Mouse (Mus musculus) heart, postnatal 10 days (tissue): ENCODE results near the gene Skor1. TPM values are rescaled to one million over a fixed set of nuclear protein-coding genes. Genes with fewer than 3 reads are reported as not detected.
A peak's percentile ranks its signal among the peaks of the same experiment; 100 is the strongest.

ENCODE experiments used
- DNase-seq, 2 experiments: peaks; one replicate each; pipeline ENCODE4 v3.0.0; 2021
- intact Hi-C: fragments of 180-260 bp; cut with DNase I; formaldehyde crosslinking; loops from one replicate; pipeline ENCODE4 v1.15.1; 2025
- total RNA-seq, 2 experiments: library from RNA; stranded (reverse); gene quantifications; 2 replicates each; pipeline ENCODE4 v1.2.3; 2021

The Skor1 gene
- total RNA-seq, 2 experiments from 2014 or later: 0.07 to 0.22 TPM

GRCm38 (mm10) chr9:63098887-63099286, 49.9 kb downstream of the Skor1 start:
- no peak for DNase-seq
- intact Hi-C loops: no loop called here

DNA sequence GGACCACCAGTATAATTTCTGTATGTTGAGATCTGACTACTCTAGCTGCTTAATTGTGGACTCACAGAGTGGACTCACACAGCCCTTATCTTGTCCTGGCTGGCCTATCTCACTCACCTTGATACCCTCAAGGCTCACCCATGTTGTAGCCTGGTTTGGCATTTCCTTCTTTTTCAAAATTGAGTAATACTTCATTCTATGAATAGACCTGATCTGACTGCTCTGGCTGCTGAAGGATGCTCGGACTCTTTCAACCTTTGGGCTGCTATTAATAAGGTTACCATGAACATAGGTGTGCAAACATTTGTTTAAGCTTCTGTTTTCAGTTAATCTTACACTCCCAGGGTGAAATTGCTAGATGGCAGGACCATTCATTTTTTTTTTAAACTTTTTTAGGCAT, 51.6 kb downstream of the Skor1 start:
- DNase-seq: no peak
- intact Hi-C loops: no loop called here

- no peak for DNase-seq
- intact Hi-C loops: no loop called here
Observed at GRCm38 (mm10) chr9:63094030-63094429, 54.7 kb downstream of the Skor1 start.

DNA sequence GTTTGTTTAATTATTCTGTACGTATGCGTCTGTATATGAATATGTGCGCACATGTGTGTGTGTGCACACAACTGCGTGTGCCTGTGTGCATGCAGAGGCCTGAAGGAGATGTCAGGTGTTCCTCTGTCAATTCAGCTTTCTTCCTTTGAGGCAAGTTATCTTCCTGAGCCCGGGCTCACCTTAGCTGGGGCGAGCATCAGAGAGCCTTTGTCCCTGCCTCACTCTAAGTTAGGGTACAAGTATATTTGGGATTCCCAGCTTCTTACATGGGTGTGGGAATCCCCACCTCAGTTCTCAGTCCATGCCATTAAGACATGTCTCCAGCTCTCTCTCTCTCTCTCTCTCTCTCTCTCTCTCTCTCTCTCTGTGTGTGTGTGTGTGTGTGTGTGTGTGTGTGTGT, 56.2 kb downstream of the Skor1 start:
- DNase-seq: no peak
- intact Hi-C loops: loop anchor here (2.0 kb wide), 1 partner anchor 32 kb away; no protein-coding TSS in a partner anchor

- DNase-seq: peak; percentile 79 to 82
- intact Hi-C loops: loop anchor here (2.0 kb wide), 1 partner anchor 33 kb away; no protein-coding TSS in a partner anchor
Observed at GRCm38 (mm10) chr9:63091971-63092528, 56.7 kb downstream of the Skor1 start.

DNA sequence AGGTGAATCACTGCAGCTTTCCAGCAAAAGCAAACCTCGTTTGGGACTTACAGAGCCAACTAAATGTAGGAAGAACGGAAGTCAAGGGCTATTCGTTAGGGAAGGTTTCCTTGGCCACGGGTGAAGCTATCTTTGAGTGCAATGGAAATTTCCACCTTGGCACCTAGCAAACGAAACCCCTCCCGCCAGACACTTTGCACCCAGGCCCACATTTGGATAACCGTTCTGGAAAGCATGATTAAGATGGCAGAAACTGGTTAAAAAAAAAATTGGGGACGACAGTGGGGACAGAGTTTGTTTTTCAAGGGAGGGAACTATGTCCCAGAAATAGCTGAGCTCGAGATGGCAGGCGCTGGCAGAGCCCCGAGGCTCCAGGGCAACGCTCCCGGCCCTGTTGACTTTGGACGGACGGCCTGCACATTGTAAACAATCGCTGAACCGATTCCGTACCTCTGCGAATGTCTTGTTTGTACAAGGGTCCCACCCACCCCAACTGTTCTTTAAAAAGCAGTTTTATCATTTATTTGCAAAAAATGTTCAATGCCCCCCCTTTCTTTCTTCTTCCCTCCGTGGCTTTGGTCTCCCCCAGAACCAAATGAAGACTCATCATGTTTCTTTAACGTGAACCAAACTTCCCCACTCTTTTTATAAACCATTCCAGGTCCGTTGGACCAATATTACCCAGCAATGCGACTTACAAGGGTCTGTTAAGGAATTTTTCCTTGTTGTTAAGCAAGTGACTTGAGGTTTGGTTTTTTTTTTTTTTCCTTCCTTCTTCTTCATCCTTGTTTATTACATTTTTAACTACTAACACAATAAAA, 57.5 kb downstream of the Skor1 start:
- intact Hi-C loops: no loop called here
- peak; percentile 61 to 70 for DNase-seq

GRCm38 (mm10) chr9:63089141-63089540, 59.6 kb downstream of the Skor1 start:
- intact Hi-C loops: no loop called here
- no peak for DNase-seq

Other genes with a start within 250 kb of the Skor1 start
- 10 to 100 TPM; 26.3 to 26.7 TPM for gene Pias1, start 161.0 kb downstream of the Skor1 start, total RNA-seq
- 10 to 100 TPM; 24.4 to 25.1 TPM for gene Map2k5, start 228.9 kb upstream of the Skor1 start, total RNA-seq